Mouse (Mus musculus): ENCODE results near the gene Rsph6a. TPM values are rescaled to one million over a fixed set of nuclear protein-coding genes. Genes with fewer than 3 reads are reported as not detected.

Gene Rsph6a
- polyA plus RNA-seq, 1 experiment from 2014 or later = not detected

GRCm38 (mm10) chr7:19050172-19050571, 4.3 kb upstream of the Rsph6a start:
- Histone ChIP-seq H3K4me2 (replicated peaks; ENCODE audit: low read depth) (no peak overlapping the region), H3K27me3 (ENCODE audit: control insufficient read depth, insufficient read depth, low read length) (no peaks in the 10 kb centered on the region), H3K4me3 (ENCODE audit: low read depth, low read length) (no peak overlapping the region), H3K9me3 (ENCODE audit: control insufficient read depth, low read length) (no peaks in the 10 kb centered on the region), H3K9ac (ENCODE audit: low read length) (no peak overlapping the region), H3K36me3 (ENCODE audit: control insufficient read depth, insufficient read depth, low read length) (peaks cover 24% of the 10 kb centered on the region), H3K4me1 (replicated peaks; ENCODE audit: control insufficient read depth, insufficient read depth) (no peaks in the 10 kb centered on the region), H3K27ac (replicated peaks) (no peak overlapping the region)
- ATAC-seq (ENCODE audit: low FRiP score, low TSS enrichment) (no peak), DNase-seq (ENCODE audit: low spot score) (no peak)
- no peak for TF ChIP-seq EP300 (optimal IDR thresholded peaks at IDR 0.05)
- TF ChIP-seq CTCF (IDR thresholded peaks at IDR 0.05; ENCODE audit: low read depth) = no peak
- 80% methylated on average over 8 of the region's 8 CpGs for WGBS

GRCm38 (mm10) chr7:19051161-19051560, 3.3 kb upstream of the Rsph6a start:
- Histone ChIP-seq H3K9me3 (ENCODE audit: control insufficient read depth, low read length) (no peaks in the 10 kb centered on the region), H3K4me2 (replicated peaks; ENCODE audit: low read depth) (no peak overlapping the region), H3K36me3 (ENCODE audit: control insufficient read depth, insufficient read depth, low read length) (peaks cover 24% of the 10 kb centered on the region), H3K9ac (ENCODE audit: low read length) (no peak overlapping the region), H3K27ac (replicated peaks) (no peak overlapping the region), H3K27me3 (ENCODE audit: control insufficient read depth, insufficient read depth, low read length) (no peaks in the 10 kb centered on the region), H3K4me1 (replicated peaks; ENCODE audit: control insufficient read depth, insufficient read depth) (no peaks in the 10 kb centered on the region), H3K4me3 (ENCODE audit: low read depth, low read length) (no peak overlapping the region)
- ATAC-seq (ENCODE audit: low FRiP score, low TSS enrichment) = no peak
- no peak for DNase-seq (ENCODE audit: low spot score)
- TF ChIP-seq EP300 (optimal IDR thresholded peaks at IDR 0.05) = no peak
- TF ChIP-seq CTCF (IDR thresholded peaks at IDR 0.05; ENCODE audit: low read depth) = no peak
- WGBS = 65% methylated on average over 4 of the region's 4 CpGs

DNA sequence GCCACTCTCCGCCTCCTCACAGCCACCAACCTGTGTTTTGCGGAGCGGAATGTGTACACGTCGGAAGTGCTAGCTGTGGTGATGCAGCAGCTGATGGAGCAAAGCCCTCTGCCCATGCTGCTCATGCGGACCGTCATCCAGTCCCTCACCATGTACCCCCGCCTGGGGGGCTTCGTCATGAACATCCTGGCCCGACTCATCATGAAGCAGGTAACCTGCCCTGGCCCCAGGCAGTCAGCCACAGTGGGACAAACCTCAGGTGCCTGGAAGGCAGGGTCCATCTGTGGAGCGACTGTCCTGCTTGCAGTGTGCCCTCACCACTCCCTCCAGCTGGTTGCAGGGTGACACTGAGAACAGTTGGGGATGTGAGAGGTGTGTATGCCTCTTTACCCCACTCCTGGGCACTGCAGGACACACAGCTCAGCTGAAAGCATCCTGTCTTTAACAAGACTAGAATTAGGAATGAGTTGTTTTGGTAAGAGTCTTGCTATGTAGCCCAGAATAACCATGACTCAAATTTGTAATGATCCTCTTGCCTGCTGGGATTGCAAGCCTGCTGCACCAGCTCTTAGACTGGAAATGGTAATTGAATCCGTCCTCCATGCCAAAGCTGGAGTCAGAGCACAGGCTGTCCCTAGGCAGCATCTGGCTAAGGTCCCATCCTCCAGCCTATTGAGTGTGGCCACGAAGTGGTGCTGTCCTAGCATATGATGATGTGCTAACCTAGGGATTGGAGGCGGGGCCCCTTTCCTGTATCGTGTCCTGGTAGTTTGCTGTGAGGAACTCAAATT, 1.9 kb upstream of the Rsph6a start:
- H3K9me3 ChIP-seq (ENCODE audit: control insufficient read depth, low read length) = no peaks in the 10 kb centered on the region
- no peak overlapping the region for H3K27ac ChIP-seq (replicated peaks)
- H3K4me1 ChIP-seq (replicated peaks; ENCODE audit: control insufficient read depth, insufficient read depth) = no peaks in the 10 kb centered on the region
- no peak overlapping the region for H3K4me2 ChIP-seq (replicated peaks; ENCODE audit: low read depth)
- WGBS = 84% methylated on average over 15 of the region's 15 CpGs
- H3K9ac ChIP-seq (ENCODE audit: low read length) = no peak overlapping the region
- H3K27me3 ChIP-seq (ENCODE audit: control insufficient read depth, insufficient read depth, low read length) = no peaks in the 10 kb centered on the region
- ATAC-seq (ENCODE audit: low FRiP score, low TSS enrichment) = no peak
- DNase-seq (ENCODE audit: low spot score) = no peak
- TF ChIP-seq CTCF (IDR thresholded peaks at IDR 0.05; ENCODE audit: low read depth) (no peak), EP300 (optimal IDR thresholded peaks at IDR 0.05) (no peak)
- no peak overlapping the region for H3K4me3 ChIP-seq (ENCODE audit: low read depth, low read length)
- peaks cover 19% of the 10 kb centered on the region for H3K36me3 ChIP-seq (ENCODE audit: control insufficient read depth, insufficient read depth, low read length)

- H3K9ac ChIP-seq (ENCODE audit: low read length) = no peak overlapping the region
- H3K27me3 ChIP-seq (ENCODE audit: control insufficient read depth, insufficient read depth, low read length) = no peaks in the 10 kb centered on the region
- ATAC-seq (ENCODE audit: low FRiP score, low TSS enrichment) = no peak
- DNase-seq (ENCODE audit: low spot score) = no peak
- TF ChIP-seq CTCF (IDR thresholded peaks at IDR 0.05; ENCODE audit: low read depth) (no peak), EP300 (optimal IDR thresholded peaks at IDR 0.05) (no peak)
- H3K27ac ChIP-seq (replicated peaks) = no peak overlapping the region
- peaks cover 16% of the 10 kb centered on the region for H3K36me3 ChIP-seq (ENCODE audit: control insufficient read depth, insufficient read depth, low read length)
- H3K4me2 ChIP-seq (replicated peaks; ENCODE audit: low read depth) = no peak overlapping the region
- no peak overlapping the region for H3K4me3 ChIP-seq (ENCODE audit: low read depth, low read length)
- 85% methylated on average over 7 of the region's 7 CpGs for WGBS
- no peaks in the 10 kb centered on the region for H3K9me3 ChIP-seq (ENCODE audit: control insufficient read depth, low read length)
- H3K4me1 ChIP-seq (replicated peaks; ENCODE audit: control insufficient read depth, insufficient read depth) = no peaks in the 10 kb centered on the region
Observed at GRCm38 (mm10) chr7:19053136-19053532, 1.4 kb upstream of the Rsph6a start.

DNA sequence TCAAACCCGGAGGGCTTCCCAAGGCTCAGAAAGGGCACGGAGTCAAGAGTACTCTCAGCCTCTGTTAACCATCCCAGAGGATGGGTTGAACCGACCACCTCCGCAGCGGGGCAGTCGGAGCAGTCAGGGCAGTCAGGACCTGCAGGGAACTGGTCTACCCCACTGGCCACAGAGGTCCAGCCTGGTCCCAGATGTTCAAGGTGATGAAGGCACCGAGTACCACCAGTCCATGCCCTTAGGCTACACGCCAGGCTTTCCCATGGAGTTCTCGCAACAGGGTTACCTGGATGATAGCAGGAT, 237 bp downstream of the Rsph6a start:
- no peaks in the 10 kb centered on the region for H3K4me1 ChIP-seq (replicated peaks; ENCODE audit: control insufficient read depth, insufficient read depth)
- H3K9me3 ChIP-seq (ENCODE audit: control insufficient read depth, low read length) = no peaks in the 10 kb centered on the region
- no peak for TF ChIP-seq CTCF (IDR thresholded peaks at IDR 0.05; ENCODE audit: low read depth)
- TF ChIP-seq EP300 (optimal IDR thresholded peaks at IDR 0.05) = no peak
- 73% methylated on average over 9 of the region's 9 CpGs for WGBS
- no peak overlapping the region for H3K9ac ChIP-seq (ENCODE audit: low read length)
- H3K4me3 ChIP-seq (ENCODE audit: low read depth, low read length) = no peak overlapping the region
- no peak overlapping the region for H3K27ac ChIP-seq (replicated peaks)
- ATAC-seq (ENCODE audit: low FRiP score, low TSS enrichment) = peak; percentile 9; the same call in 1 of the 2 replicates
- no peak overlapping the region for H3K4me2 ChIP-seq (replicated peaks; ENCODE audit: low read depth)
- no peaks in the 10 kb centered on the region for H3K27me3 ChIP-seq (ENCODE audit: control insufficient read depth, insufficient read depth, low read length)
- peaks cover 7% of the 10 kb centered on the region for H3K36me3 ChIP-seq (ENCODE audit: control insufficient read depth, insufficient read depth, low read length)
- no peak for DNase-seq (ENCODE audit: low spot score)

DNA sequence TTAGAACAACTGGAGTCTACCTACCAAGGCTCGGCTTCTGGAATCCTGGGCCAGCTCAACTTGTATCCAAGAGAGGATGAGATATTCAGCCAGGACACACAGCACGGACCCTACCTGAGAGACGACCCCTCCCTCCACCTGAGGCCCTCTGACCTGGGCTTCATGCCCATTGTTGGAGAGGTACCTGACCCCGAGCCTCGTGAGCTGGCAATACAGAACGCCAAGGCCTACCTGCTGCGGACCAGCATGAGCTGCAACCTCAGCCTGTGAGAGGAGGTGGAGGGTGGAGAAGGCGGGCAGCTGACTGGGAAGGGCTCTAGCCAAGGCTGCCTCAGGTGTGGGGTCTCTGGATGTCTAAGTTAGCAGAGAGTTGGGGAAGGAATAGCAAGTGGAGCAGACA, 618 bp downstream of the Rsph6a start:
- H3K4me1 ChIP-seq (replicated peaks; ENCODE audit: control insufficient read depth, insufficient read depth) = no peaks in the 10 kb centered on the region
- no peaks in the 10 kb centered on the region for H3K27me3 ChIP-seq (ENCODE audit: control insufficient read depth, insufficient read depth, low read length)
- no peak overlapping the region for H3K9ac ChIP-seq (ENCODE audit: low read length)
- no peak overlapping the region for H3K4me2 ChIP-seq (replicated peaks; ENCODE audit: low read depth)
- no peaks in the 10 kb centered on the region for H3K9me3 ChIP-seq (ENCODE audit: control insufficient read depth, low read length)
- no peak for DNase-seq (ENCODE audit: low spot score)
- no peak overlapping the region for H3K27ac ChIP-seq (replicated peaks)
- no peak for ATAC-seq (ENCODE audit: low FRiP score, low TSS enrichment)
- TF ChIP-seq EP300 (optimal IDR thresholded peaks at IDR 0.05) = no peak
- no peak for TF ChIP-seq CTCF (IDR thresholded peaks at IDR 0.05; ENCODE audit: low read depth)
- H3K36me3 ChIP-seq (ENCODE audit: control insufficient read depth, insufficient read depth, low read length) = peaks cover 5% of the 10 kb centered on the region
- 84% methylated on average over 8 of the region's 8 CpGs for WGBS
- no peak overlapping the region for H3K4me3 ChIP-seq (ENCODE audit: low read depth, low read length)

Data from stomach, postnatal 0 days (tissue).